Mouse (Mus musculus): ENCODE results near the gene Lingo3.

Lingo3 gene

DNA sequence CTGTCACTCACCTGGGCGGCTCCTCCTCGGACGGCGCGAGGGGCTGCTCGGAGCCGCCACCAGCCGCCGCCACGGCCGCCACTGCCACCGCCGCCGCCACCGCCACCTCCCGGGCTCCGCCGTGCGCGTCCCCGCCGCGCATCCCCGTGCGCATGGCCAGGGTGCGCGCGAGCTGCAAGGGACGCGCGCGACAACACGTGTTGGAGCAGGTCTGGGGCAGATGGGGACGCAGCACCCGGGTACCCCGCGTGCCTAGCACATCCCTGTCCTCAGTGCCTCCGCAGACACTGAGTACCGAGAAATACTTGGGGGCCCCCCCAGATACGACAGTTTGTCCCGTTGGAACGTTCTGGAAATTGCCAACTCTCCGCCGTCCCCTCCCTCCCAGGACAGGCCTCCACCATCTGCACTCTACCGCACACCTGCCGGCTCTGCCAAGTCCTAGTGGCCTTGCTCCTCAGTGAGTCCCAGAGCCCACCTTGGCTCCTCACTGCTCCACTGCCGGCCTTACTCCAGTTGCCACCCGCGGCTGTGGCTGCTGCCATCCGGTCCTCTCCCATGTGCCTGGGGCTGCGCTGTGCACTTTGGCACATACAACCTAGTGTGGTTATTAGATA is at the start of gene Lingo3:
Gene Lingo3, minus strand, starts transcription at position 109 of the 617 bp plus-strand sequence.
- DNase-seq (ENCODE audit: low read depth, low spot score), result no peak
- H3K27me3 ChIP-seq (ENCODE audit: control insufficient read depth, insufficient read depth, low read length, poor library complexity, severe bottlenecking), result no peaks in the 10 kb centered on the region
- H3K36me3 ChIP-seq (ENCODE audit: control insufficient read depth, insufficient read depth, low read length, poor library complexity, severe bottlenecking), result no peaks in the 10 kb centered on the region

DNA sequence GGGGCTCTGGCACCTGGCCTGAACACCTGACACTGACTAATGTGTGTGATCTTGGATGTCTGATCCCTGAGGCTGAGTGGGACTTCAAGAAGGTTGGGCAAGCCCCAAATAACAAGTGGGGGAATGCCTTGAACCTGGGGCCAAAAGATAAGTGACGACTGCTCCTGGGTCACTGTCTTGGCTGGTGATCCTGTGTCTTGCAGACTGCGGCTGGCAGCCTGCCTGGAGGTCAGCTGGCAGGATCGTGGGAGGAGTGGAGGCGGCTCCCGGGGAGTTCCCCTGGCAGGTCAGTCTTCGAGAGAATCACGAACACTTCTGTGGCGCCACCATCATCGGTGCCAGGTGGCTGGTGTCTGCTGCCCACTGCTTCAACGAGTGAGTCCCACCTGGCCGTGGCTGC is 43.3 kb upstream of the Lingo3 start:
- Histone ChIP-seq H3K27me3 (ENCODE audit: control insufficient read depth, insufficient read depth, low read length, poor library complexity, severe bottlenecking) (no peaks in the 10 kb centered on the region), H3K36me3 (ENCODE audit: control insufficient read depth, insufficient read depth, low read length, poor library complexity, severe bottlenecking) (no peaks in the 10 kb centered on the region)
- no peak for DNase-seq (ENCODE audit: low read depth, low spot score)

DNA sequence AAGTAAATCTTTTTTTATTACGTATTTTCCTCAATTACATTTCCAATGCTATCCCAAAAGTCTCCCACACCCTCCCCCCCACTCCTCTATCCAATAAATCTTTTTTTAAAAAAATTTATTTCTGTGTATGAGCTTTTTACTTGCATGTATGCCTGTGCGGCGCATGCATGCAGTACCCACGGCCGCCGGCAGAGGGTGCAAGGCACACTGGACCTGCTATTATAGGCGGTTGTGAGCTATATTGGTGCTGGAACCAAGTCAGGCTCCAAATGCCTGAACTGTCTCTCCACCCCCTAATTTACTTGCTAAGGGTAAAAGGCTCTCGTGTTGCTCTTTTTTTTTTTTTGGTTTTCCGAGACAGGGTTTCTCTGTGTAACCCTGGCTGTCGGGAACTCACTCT is 37.5 kb upstream of the Lingo3 start:
- peak; percentile 88 for DNase-seq (ENCODE audit: low read depth, low spot score)
- 0 out of 2 replicates have a peak, but pooled peaks cover 1% of the 10 kb centered on the region for H3K27me3 ChIP-seq (ENCODE audit: control insufficient read depth, insufficient read depth, low read length, poor library complexity, severe bottlenecking)
- no peaks in the 10 kb centered on the region for H3K36me3 ChIP-seq (ENCODE audit: control insufficient read depth, insufficient read depth, low read length, poor library complexity, severe bottlenecking)

DNA sequence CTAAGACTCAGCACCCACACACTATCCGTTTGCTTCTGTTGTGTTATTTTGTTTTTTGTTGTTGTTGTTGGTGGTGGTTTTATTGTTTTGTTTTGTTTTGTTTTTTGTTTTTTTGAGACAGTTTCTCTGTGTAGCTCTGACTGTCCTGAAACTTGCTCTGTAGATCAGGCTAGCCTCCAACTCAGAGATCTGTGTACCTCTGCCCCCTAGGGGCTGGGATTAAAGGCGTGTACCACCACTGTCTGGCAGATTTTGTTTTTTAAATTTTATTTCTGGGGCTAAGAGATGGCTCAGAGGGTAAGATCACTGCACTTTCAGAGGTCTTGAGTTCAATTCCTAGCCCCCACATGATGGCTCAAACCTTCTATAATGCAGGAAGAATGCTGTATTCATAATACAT is 37.1 kb upstream of the Lingo3 start:
- DNase-seq (ENCODE audit: low read depth, low spot score), result peak; percentile 51

DNA sequence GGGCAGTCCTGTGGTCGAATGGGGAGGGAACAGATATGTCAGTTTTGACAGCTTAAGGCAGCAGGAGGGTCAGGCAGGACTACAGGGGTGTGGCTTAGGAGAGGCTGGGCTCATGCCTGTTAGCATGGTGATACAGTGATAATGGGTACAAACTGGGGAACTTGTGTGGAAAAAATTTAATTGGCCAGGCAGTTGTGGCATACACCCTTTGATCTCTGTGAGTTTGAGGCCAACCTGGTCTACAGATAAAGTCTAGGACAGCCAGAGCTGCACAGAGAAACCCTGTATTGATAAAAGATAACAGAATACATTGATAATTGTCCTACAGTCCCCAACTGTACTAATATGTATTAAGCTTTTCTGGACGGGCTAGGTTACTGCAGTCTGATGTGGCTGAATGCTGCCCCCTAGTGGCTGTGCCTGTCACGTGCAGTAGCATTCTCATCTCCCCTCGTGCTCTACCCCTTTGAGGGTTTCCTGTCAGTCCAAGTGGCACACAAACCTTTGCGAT is 36.3 kb upstream of the Lingo3 start:
- H3K36me3 ChIP-seq (ENCODE audit: control insufficient read depth, insufficient read depth, low read length, poor library complexity, severe bottlenecking), result no peaks in the 10 kb centered on the region
- H3K27me3 ChIP-seq (ENCODE audit: control insufficient read depth, insufficient read depth, low read length, poor library complexity, severe bottlenecking), result 0 out of 2 replicates have a peak, but pooled peaks cover 1% of the 10 kb centered on the region
- DNase-seq (ENCODE audit: low read depth, low spot score), result peak; percentile 88

More for the DNA sequence above, 37.1 kb upstream of the Lingo3 start:
- Histone ChIP-seq H3K27me3 (ENCODE audit: control insufficient read depth, insufficient read depth, low read length, poor library complexity, severe bottlenecking) (0 out of 2 replicates have a peak, but pooled peaks cover 1% of the 10 kb centered on the region), H3K36me3 (ENCODE audit: control insufficient read depth, insufficient read depth, low read length, poor library complexity, severe bottlenecking) (no peaks in the 10 kb centered on the region)

DNA sequence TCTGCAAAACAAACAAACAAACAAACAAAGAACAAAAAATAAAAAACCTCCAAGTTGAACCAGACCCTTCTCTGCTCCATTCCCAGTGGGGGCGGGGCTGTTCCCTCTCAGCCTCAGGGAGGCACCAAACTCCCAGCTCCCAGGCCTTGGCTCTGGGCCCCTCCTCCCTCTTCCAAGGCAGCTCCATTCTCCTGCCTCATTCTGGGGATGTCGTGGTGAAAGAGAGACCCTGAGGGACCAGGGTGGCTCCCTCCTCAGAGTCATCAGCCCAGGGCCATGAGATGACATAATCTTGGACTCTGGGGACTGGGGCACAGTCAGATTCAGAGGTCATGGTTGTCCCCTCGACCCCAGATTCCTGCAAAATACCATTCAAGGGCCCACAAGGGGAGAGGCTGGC is 32.8 kb upstream of the Lingo3 start:
- H3K27me3 ChIP-seq (ENCODE audit: control insufficient read depth, insufficient read depth, low read length, poor library complexity, severe bottlenecking), result 0 out of 2 replicates have a peak, but pooled peaks cover 1% of the 10 kb centered on the region
- no peaks in the 10 kb centered on the region for H3K36me3 ChIP-seq (ENCODE audit: control insufficient read depth, insufficient read depth, low read length, poor library complexity, severe bottlenecking)
- DNase-seq (ENCODE audit: low read depth, low spot score), result no peak

DNA sequence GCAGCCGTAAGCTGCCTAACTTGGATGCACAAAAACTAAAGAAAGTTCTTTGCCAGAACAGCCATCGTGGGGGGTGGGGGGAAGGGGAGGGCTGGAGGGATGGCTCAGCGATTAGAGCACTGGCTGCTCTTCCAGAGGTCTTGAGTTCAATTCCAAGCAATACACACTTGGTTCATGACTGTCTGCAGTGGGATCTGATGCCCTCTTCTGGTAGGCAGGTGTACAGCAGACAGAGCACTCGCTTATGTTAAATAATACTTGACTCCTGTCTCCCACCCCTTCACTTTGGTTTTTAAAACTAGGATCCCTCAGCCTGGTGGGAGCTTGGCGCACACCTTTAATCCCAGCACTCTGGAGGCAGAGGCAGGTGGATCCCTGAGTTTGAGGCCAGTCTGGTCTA is 32.2 kb upstream of the Lingo3 start:
- peak; percentile 84 for DNase-seq (ENCODE audit: low read depth, low spot score)
- H3K36me3 ChIP-seq (ENCODE audit: control insufficient read depth, insufficient read depth, low read length, poor library complexity, severe bottlenecking), result no peaks in the 10 kb centered on the region
- H3K27me3 ChIP-seq (ENCODE audit: control insufficient read depth, insufficient read depth, low read length, poor library complexity, severe bottlenecking), result 0 out of 2 replicates have a peak, but pooled peaks cover 1% of the 10 kb centered on the region

DNA sequence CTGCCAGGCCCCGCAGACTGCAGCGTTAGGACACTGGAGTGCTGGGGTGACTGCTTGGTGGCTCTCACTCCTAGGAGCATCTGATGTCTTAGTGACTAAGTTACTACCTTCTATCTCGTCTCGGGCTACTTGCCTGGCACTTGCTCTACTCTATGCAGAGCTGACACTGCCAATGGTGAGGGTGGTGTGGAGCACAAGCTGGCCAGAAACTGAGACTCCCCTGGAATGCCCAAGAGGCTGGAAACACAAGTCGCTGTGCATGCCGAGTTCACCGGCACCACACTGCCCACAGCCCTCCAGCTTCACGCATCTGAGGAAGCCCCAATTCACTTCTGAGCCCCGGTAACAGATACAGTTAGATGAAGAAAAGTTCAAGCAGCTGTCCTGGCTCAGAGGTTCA is 30.2 kb upstream of the Lingo3 start:
- DNase-seq (ENCODE audit: low read depth, low spot score), result no peak
- Histone ChIP-seq H3K27me3 (ENCODE audit: control insufficient read depth, insufficient read depth, low read length, poor library complexity, severe bottlenecking) (0 out of 2 replicates have a peak, but pooled peaks cover 1% of the 10 kb centered on the region), H3K36me3 (ENCODE audit: control insufficient read depth, insufficient read depth, low read length, poor library complexity, severe bottlenecking) (no peaks in the 10 kb centered on the region)

DNA sequence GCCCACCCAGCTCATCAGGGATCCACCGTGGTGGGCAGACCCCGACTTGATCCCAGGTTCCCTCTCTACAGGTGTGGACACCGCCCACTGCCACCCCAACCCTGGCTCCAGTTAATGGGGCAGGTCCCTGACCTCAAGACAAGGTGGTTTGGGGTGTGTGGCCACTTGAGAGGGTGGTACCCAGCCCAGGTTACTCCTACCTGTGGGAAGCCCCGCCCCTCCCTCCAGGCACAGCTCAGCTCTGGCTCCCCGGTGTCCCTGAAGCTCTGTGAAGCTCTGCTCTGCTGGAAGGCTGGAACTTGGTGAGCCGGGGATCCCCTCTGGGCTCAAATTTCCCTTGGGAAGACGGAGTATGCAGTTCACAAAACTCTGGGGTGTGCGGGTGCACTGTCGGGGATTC is 27.7 kb upstream of the Lingo3 start, which contains the start of gene Tmprss9:
Gene Tmprss9, plus strand, starts transcription at position 268 of the 400 bp plus-strand sequence.
- no peak for DNase-seq (ENCODE audit: low read depth, low spot score)
- Histone ChIP-seq H3K36me3 (ENCODE audit: control insufficient read depth, insufficient read depth, low read length, poor library complexity, severe bottlenecking) (no peaks in the 10 kb centered on the region), H3K27me3 (ENCODE audit: control insufficient read depth, insufficient read depth, low read length, poor library complexity, severe bottlenecking) (no peaks in the 10 kb centered on the region)

DNA sequence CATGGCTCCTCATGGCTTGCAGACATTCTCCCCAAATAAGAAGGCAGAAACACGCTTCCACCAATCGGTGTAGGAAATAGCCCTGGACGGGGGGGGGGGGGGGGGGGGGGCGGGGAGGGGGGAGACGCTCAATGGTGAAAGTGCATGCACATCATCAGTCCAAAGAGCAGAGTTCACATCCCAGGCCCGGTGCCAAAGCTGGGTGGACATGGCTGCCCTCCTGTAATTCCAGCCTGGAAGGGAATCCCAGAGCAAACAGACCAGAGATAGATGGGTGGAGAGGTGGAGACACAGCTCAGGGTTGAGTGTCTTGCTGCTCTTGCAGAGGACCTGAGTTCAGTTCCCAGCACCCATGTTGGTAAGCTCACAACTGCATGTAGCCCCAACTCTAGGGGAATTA is 27.2 kb upstream of the Lingo3 start:
- Histone ChIP-seq H3K36me3 (ENCODE audit: control insufficient read depth, insufficient read depth, low read length, poor library complexity, severe bottlenecking) (no peaks in the 10 kb centered on the region; the same call in 1 of the 2 replicates), H3K27me3 (ENCODE audit: control insufficient read depth, insufficient read depth, low read length, poor library complexity, severe bottlenecking) (no peaks in the 10 kb centered on the region)
- no peak for DNase-seq (ENCODE audit: low read depth, low spot score)

DNA sequence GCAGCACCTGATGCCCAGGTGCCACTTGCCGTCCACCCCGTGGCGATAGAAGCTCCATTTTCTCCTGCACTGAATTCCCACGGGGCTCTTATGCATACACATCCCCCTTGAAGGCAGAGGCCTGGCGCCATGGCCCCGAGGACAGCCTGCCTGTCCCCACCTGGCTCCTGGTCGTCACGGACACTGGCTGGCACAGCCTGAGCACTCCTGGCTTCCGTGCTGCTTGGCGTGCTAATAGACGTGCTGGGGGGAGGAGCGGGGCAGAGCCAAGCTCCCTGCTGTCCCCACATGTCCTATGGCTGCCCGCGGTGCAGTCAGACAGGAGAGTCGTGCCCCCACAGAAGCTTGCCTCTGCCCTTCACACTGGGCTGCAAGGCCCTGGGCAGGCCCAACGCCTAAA is 20.6 kb upstream of the Lingo3 start:
- no peak for DNase-seq (ENCODE audit: low read depth, low spot score)
- H3K27me3 ChIP-seq (ENCODE audit: control insufficient read depth, insufficient read depth, low read length, poor library complexity, severe bottlenecking), result no peaks in the 10 kb centered on the region
- H3K36me3 ChIP-seq (ENCODE audit: control insufficient read depth, insufficient read depth, low read length, poor library complexity, severe bottlenecking), result no peaks in the 10 kb centered on the region; the same call in none of the 2 replicates

DNA sequence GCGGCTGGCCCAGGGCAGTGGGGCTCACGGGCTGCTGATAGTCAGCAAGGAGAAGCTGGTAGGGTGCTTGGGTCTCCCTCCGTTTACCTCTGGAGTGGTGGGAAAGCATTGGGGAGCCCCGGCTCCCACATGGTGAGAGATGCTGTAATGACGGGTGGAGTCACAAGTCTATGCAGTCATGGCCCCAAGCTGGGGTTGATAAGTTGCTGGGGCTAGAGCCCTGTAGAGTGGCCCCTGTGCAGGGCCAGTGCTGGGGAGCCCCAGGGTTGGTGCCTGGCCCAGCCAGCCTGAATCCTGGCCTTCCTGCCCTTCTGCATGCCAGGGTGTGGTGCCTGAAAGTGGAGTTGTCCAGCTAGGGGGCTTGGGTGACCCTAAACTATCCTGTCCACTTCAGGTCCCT is 18.5 kb upstream of the Lingo3 start:
- Histone ChIP-seq H3K27me3 (ENCODE audit: control insufficient read depth, insufficient read depth, low read length, poor library complexity, severe bottlenecking) (no peaks in the 10 kb centered on the region), H3K36me3 (ENCODE audit: control insufficient read depth, insufficient read depth, low read length, poor library complexity, severe bottlenecking) (no peaks in the 10 kb centered on the region; the same call in none of the 2 replicates)
- no peak for DNase-seq (ENCODE audit: low read depth, low spot score)

DNA sequence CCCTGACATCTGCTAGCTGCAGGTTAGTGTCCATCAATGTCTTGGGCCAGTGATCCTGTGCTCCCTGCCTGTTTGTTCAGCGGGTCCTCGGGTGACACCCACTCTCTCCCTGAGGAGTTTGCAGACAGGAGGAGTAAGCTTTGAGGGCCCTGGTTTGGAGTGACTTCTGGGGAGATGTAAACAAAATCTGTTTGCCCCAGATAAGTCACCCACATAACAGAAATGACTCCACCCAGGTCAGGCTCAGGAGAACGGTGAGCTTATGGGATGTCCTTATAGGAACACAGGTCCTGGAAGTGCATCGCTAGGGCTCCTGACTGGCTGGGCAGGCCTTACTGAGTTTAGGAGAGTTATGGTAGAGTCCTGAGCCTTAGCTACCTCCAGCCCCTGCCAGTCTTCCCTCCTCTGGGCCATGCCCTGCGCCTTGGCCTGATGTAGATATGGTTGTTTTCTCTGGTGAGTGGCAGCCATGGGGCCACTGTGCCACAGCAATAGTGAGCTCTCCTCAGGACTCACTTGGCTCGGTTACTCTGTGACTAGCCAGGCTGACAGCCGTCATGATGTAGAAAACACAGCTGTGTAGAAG is 14.6 kb upstream of the Lingo3 start:
- no peaks in the 10 kb centered on the region for H3K27me3 ChIP-seq (ENCODE audit: control insufficient read depth, insufficient read depth, low read length, poor library complexity, severe bottlenecking)
- DNase-seq (ENCODE audit: low read depth, low spot score), result no peak
- no peaks in the 10 kb centered on the region; the same call in 1 of the 2 replicates for H3K36me3 ChIP-seq (ENCODE audit: control insufficient read depth, insufficient read depth, low read length, poor library complexity, severe bottlenecking)

DNA sequence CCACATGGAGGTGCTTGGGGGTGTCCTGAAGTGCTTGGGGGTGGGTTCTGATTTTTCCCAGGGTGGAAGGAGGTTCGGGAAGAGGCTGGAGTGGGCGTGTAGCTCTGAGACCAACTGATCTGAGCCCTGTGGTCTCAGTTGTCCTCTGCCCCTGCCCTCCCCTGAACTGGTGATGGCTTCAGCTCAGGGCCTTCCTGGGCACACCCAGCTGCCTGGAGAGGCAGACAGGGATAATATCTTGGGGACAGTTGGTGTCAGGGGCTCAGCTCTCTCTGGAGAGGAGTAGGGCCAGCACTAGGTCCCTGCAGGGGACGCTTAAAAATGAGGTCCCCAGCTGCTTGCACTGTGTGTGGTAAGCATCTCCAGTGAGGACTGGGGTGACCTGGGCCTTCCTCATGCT is 14.0 kb upstream of the Lingo3 start:
- H3K27me3 ChIP-seq (ENCODE audit: control insufficient read depth, insufficient read depth, low read length, poor library complexity, severe bottlenecking), result no peaks in the 10 kb centered on the region

DNA sequence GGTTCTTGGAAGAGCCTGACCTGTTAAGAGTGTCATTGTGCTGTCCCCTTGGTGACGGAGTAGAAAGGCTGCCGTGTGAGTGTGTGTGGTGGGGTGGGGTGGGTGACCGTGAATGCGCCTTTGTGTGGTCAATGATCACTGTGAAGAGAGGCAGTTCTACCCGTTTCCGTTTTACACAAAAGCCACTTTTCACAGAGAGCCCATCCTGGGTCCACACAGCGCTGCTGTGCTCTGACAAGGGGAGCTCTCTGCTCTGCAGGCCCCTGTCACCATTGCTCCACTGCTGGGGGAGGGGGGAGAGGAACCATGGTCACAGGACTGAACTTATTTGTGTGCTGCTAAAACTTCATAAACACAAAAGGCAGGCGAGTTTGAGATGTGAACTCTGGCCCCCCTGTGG is 13.5 kb upstream of the Lingo3 start:
- Histone ChIP-seq H3K27me3 (ENCODE audit: control insufficient read depth, insufficient read depth, low read length, poor library complexity, severe bottlenecking) (no peaks in the 10 kb centered on the region), H3K36me3 (ENCODE audit: control insufficient read depth, insufficient read depth, low read length, poor library complexity, severe bottlenecking) (peaks cover 1% of the 10 kb centered on the region; the same call in 1 of the 2 replicates)
- DNase-seq (ENCODE audit: low read depth, low spot score), result no peak

More for the DNA sequence above, 14.0 kb upstream of the Lingo3 start:
- H3K36me3 ChIP-seq (ENCODE audit: control insufficient read depth, insufficient read depth, low read length, poor library complexity, severe bottlenecking), result no peaks in the 10 kb centered on the region; the same call in none of the 2 replicates
- DNase-seq (ENCODE audit: low read depth, low spot score), result no peak

All from splenic B cell, adult 2 months (primary cell).